Mouse (Mus musculus) mouse embryonic stem cell (cell line): ENCODE data around the gene Slc23a4.

Experiments
- in situ Hi-C, 2 experiments: fragments of 300-500 bp; cut with MboI; formaldehyde crosslinking; loops; 1 replicate in 1 of 2; 3 replicates in 1 of 2; pipeline ENCODE4 v1.14.3; 2019 to 2020; ENCODE audit warnings: low sequenced_read_pairs in 2 of 2, low pct_unique_long_range_greater_than_20kb in 1 of 2, mixed read lengths in 1 of 2; ENCODE audit not compliant: unreplicated experiment in 1 of 2

Gene Slc23a4

GRCm38 (mm10) chr6:34927156-34927555 lies 61.0 kb downstream of the Slc23a4 start:
- in situ Hi-C loops = loop anchor here in 1 of 2 experiments (10.0 kb wide), 1 partner anchor 152 kb away; no protein-coding TSS in a partner anchor

DNA sequence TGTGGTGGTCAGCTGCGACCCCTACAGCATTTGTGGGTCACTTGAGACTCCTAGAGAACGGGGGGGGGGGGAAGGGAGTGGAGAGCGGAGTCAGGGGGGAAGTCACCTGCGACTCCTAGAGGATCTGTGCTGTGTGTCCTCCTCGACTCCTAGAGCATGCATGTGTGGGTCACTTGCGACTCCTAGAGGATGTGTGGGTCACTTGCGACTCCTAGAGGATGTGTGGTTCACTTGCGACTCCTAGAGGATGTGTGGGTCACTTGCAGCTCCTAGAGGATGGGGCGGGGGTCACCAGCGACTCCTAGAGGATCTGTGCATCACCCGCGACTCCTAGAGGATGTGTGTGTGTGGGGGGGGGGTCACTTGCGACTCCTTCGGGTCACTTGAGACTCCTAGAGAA lies 66.3 kb downstream of the Slc23a4 start:
- in situ Hi-C loops = loop anchor here in 1 of 2 experiments (10.0 to 25.0 kb wide), 2 partner anchors 147 to 410 kb away; no protein-coding TSS in a partner anchor

DNA sequence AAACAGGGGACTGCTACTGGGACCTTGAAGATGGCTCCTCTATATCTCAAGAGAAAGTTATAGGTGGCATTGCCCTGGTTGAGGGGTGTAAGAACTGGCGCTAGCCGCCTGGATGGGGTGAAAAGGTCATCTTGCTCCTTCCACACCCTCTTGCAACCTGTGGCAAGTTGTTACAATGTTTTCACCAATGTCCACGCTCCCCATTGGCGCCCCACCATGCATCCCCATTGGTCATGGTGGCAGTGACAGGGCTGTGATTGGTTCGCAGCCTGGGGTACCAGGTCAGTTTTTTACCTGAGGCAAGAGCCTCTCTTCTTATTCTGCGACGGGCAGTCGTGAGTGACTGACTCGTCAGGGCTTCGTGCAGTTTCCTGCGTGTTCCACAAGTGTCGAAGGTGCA lies 67.6 kb downstream of the Slc23a4 start:
- in situ Hi-C loops = loop anchor here in 1 of 2 experiments (10.0 to 25.0 kb wide), 2 partner anchors 146 to 408 kb away; no protein-coding TSS in a partner anchor

DNA sequence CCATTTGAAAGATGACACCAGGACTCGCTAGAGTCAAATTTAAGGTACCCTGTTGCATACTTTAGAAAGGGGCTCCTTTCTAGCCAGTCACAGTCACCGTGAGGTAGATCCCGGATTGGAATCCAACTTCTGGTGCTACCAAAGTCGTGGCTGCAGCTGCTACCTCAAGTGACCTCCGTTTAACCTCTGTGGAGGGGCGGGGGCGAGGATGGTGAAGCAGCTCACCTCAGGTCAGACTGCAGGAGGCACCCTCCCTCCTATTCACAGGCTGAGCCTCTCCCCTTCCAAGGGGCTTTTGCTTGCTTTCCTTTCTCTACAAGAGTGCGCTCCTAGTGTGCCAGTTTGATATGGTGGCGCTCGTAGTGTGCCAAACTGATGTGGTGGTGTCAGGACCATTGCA lies 68.2 kb downstream of the Slc23a4 start, which contains the start of gene Stra8:
Gene Stra8 (plus strand): TSS at position 208 of the 400 bp plus-strand sequence.
- in situ Hi-C loops = loop anchor here in 1 of 2 experiments (10.0 to 25.0 kb wide), 2 partner anchors 145 to 408 kb away; no protein-coding TSS in a partner anchor

DNA sequence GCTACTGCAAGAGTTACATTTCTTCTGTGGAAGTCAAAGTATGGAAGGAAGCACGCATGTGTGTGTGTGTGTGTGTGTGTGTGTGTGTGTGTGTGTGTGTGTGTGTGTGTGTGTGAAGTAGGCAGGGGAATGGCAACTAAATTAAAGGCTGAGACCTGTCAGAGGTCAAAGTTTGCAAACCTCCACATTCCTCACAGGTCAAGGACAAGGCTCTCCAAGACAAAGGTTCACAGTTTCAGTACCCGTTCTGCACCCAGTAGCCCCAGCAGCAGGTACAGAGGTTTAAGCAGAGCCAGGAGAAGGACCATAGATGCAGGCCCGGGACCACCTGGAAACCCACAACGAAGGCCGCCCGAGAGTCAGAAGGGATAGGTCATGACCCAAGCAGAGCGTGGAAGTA lies 69.1 kb downstream of the Slc23a4 start:
- in situ Hi-C loops = loop anchor here in 1 of 2 experiments (25.0 kb wide), 1 partner anchor 407 kb away; no protein-coding TSS in a partner anchor

DNA sequence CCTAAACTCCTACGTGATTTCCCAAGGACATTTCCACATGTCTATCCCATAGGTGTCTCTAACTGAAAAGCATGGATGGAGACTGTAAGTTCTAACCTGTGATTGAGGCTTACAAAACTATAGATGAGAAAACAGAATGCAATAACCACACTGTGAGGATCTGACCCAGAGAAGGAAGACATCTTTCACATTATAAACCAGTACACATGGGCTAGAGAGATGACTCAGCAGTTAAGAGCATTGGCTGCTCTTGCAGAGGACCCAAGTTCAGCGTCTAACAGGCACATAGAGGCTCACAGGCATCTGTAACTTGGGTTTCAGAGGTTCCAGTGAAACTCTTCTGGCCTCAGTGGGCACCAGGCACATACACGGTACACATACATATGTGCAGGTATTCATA lies 73.7 kb downstream of the Slc23a4 start:
- in situ Hi-C loops = loop anchor here in 1 of 2 experiments (25.0 kb wide), 1 partner anchor 402 kb away; no protein-coding TSS in a partner anchor

DNA sequence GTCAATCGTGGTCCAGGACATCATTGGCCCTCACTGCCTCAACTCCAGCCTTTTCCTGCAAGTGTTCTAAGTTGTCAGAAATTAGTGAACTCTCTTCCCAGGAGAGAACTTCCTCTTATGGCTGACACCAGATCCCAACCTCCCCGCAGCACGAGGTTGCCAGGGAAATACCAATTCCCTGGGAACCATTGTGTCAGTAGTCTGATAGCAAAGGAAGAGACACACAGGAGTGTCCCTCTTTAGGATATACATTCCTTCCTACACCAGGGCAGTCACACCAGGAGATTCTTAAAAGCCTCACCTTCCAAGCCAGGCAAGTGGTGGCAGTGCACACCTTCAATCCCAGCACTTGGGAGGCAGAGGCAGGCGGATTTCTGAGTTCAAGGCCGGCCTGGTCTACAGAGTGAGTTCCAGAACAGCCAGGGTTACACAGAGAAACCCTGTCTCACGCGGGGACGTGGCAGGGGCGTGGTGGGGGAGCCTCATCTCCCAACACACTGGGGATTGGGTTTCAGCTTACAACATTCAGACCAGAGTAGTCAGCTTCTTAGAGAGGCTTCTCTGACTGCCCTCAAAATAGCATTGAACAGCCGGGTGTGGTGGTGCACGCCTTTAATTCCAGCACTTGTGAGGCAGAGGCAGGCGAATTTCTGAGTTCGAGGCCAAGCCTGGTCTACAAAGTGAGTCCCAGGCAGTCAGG lies 74.7 kb downstream of the Slc23a4 start:
- in situ Hi-C loops = loop anchor here in 1 of 2 experiments (25.0 kb wide), 1 partner anchor 401 kb away; no protein-coding TSS in a partner anchor

- in situ Hi-C loops = loop anchor here in 1 of 2 experiments (25.0 kb wide), 1 partner anchor 398 kb away; no protein-coding TSS in a partner anchor
Observed at GRCm38 (mm10) chr6:34910371-34911219, 77.6 kb downstream of the Slc23a4 start, which contains the start of gene Wdr91. TSS of gene Wdr91 (minus strand) at chr6:34910876.

- in situ Hi-C loops = loop anchor here in 1 of 2 experiments (25.0 kb wide), 1 partner anchor 397 kb away; no protein-coding TSS in a partner anchor
Observed at GRCm38 (mm10) chr6:34909631-34910345, 78.4 kb downstream of the Slc23a4 start.

GRCm38 (mm10) chr6:34907696-34908260 lies 80.4 kb downstream of the Slc23a4 start:
- in situ Hi-C loops = loop anchor here in 1 of 2 experiments (25.0 kb wide), 1 partner anchor 395 kb away; no protein-coding TSS in a partner anchor

GRCm38 (mm10) chr6:34907121-34907614 lies 81.0 kb downstream of the Slc23a4 start:
- in situ Hi-C loops = loop anchor here in 1 of 2 experiments (25.0 kb wide), 1 partner anchor 395 kb away; no protein-coding TSS in a partner anchor

DNA sequence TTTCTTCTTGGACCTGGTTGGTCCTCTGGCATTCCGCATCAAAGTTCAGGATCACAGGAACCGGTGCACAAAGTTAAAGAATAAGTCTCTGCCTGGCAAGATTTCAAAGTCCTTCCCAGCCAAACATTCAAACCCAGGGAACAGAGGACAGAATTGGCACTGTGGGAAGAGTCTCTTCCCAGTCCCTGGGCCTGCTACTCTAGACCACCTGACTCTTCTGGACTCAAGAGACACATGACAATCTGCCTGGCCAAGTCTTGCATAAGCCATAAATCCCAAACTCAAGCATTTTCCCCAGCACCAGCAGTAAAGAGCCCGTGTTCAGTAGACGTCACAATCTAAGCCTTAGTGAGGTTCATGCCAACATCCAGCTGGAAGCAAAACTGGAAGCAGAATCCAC lies 81.5 kb downstream of the Slc23a4 start:
- in situ Hi-C loops = loop anchor here in 1 of 2 experiments (25.0 kb wide), 1 partner anchor 394 kb away; no protein-coding TSS in a partner anchor

DNA sequence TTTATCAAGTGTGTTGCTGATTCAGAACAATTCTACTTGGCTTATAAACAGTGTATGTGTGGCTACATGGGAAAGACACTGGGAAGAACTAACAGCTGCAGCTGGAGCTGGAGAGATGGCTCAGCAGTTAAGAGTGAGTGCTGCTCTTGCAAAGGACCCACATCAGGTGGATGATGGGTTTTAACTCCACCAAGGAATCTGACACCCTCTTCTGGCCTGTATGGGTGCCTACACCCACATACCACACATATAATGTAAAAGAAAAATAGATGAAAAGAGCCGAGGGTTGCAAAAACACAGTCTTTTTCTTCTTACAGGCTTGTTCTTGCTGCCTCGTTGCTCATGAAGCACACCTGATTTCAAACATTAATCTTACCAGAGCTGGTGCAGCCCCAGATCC lies 82.1 kb downstream of the Slc23a4 start:
- in situ Hi-C loops = loop anchor here in 1 of 2 experiments (25.0 kb wide), 1 partner anchor 394 kb away; no protein-coding TSS in a partner anchor

DNA sequence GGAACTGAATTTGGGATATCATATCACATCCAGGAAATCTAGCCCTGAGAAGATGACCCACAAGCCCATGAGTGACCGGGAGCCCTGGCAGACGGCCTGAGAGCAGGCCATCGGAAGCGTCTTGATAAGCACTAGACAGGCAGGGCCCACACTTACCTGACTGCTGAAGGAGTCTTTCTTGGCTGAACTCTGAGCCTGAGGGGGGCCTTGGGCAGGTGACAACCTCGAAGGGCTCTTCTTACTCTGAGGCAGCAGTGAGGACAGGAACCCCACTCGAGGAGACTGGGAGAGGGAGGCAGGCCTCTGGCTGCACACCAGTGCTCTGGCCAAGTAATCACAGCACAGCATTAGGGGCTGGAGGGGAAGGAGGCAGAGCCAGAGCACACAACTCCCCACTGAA lies 83.8 kb downstream of the Slc23a4 start:
- in situ Hi-C loops = loop anchor here in 1 of 2 experiments (25.0 kb wide), 1 partner anchor 392 kb away; no protein-coding TSS in a partner anchor

DNA sequence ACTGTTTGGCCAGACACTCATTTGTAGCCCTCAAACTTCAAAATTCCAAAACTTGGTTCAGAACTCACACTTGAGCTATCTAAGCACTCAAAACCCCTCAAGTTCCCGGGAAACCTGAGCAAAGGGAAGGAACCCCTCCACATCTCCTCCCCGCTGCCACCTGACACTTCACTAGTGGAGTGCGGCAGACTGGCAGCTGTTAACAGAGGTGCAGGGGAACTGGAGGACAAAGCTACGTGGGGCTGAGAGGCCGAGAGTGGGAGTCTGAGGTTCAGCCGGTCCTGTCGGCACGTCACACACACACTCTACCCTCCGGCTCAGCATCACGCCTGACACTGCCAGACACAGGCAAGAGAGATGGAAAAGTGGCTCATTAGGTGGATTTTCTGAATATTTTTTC lies 84.4 kb downstream of the Slc23a4 start:
- in situ Hi-C loops = loop anchor here in 1 of 2 experiments (25.0 kb wide), 1 partner anchor 392 kb away; no protein-coding TSS in a partner anchor

DNA sequence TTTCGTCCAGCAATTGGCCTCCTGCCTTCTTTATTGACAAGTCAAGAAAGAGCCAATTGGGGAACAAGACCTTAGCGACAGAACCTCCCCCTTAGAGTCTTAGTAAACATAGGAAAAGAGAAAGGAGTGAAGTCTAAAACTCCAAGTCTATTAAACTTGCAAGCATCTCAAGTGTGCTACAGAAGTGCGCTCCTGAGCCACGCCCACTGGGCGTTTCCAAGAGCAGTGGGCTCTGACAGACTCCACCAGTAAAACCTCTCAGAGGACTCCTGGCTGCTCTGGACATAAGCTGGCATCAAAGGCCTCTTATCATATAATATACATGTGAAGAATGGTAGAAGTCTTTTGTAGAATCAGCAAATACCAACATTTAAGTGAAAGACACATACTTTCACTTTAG lies 84.8 kb downstream of the Slc23a4 start:
- in situ Hi-C loops = loop anchor here in 1 of 2 experiments (25.0 kb wide), 1 partner anchor 391 kb away; no protein-coding TSS in a partner anchor

- in situ Hi-C loops = loop anchor here in 1 of 2 experiments (25.0 kb wide), 1 partner anchor 390 kb away; no protein-coding TSS in a partner anchor
Observed at GRCm38 (mm10) chr6:34902578-34902977, 85.6 kb downstream of the Slc23a4 start.
